Mouse (Mus musculus): ENCODE data around the gene 1500009C09Rik.

Gene 1500009C09Rik

GRCm38 (mm10) chr15:82247131-82247776 is 4.9 kb upstream of the 1500009C09Rik start:
- DNase-seq (ENCODE audit: low spot score), result no peak

DNA sequence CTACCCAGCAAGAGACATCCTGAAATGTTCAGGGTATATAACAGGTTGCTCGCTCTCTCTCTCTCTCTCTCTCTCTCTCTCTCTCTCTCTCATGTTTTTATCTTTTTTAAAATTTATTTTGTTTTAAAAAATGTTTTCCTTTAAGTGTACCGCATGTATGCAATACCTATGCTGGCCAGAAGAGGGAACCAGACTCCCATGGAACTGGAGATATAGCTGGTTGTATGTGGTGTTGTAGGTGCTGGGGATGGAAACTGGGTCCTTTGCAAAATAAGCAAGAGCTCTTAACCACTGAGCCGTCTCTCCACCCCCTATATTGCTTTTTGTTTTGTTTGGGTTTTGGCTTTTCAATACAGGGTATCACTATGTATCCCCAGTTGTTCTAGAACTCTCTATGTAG is 618 bp upstream of the 1500009C09Rik start:
- no peak for DNase-seq (ENCODE audit: low spot score)

DNA sequence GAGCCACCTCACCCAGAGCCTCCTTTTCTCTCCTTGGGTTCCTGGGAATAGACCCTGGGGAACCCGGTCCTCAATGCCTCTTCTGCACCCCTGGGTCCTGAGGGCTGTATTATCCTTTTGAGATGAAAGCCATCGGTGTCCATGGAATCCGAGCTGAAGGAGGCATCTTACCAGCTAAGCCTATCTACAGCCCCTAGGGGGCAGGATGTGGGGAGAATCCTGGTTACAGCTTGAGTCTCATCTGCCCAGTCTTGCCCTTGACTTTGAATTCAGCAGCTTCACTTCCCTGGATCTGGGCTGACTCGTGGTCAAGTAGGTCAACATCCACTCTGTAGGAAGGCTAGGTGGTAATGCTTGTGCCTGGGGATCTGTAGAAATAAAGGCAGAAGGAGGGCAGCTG is 3.1 kb downstream of the 1500009C09Rik start:
- no peak for DNase-seq (ENCODE audit: low spot score)

GRCm38 (mm10) chr15:82255944-82256383 is 3.8 kb downstream of the 1500009C09Rik start:
- no peak for DNase-seq (ENCODE audit: low spot score)

- peak; percentile 66 for DNase-seq (ENCODE audit: low spot score)
Observed at GRCm38 (mm10) chr15:82259510-82259909, 7.3 kb downstream of the 1500009C09Rik start.

DNA sequence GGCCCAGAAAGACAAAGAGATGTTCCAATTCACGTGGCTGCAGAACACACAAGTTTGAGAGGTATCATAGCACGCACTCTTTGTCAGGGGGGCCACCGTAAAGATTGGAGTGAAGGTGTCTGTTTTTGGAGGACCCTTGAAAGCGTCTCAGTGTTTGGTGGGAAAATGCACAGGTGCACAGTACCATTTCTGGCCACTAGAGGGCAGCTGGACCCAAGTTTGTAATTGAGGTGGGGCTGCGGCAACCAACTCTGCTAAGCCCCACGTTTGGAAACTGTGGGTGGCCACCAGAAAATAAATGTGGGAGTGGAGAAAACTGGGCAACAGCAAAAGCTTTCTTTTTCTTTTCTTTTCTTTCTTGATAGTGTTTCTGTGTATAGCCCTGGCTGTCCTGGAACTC is 14.2 kb downstream of the 1500009C09Rik start:
- DNase-seq (ENCODE audit: low spot score), result peak; percentile 47

DNA sequence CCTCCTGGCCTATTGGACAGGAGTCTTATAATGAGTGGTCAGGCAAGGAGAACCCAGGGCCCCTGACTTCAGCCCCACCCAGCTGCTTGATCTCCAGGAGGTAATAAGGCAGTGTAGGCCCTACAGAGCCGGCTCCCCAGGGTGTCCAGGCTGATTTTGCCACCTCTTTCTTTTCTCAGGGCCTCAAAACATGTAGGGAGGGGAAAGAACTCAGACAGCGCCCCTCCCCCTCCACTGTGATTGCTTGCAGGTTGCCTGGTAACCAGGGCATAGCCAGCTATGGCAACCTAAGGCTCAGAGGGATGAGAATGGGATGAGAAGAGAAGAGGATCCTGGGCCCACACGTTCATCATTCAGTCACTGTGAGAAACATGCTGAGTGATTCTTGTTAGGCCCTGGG is 16.0 kb downstream of the 1500009C09Rik start:
- no peak for DNase-seq (ENCODE audit: low spot score)

DNA sequence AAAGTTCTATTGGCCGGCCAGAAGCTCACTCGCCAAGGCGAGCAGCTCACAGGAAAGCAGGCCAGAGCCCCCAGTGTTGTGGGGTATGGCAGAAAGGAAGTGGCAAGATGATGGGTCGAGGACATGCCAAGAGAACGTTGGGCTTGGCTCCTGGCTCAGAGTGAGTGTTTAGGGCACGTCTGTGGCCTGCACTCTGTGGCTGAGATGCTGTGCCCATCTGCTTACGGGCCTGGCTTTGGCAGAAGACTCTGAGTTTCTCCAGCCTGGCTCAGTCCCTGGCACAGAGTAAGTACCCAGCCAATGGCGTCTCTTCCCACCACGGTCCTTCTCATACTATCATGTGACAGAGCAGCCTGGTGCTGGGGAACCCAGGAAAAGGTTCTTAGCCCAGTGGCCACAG is 16.6 kb downstream of the 1500009C09Rik start:
- no peak for DNase-seq (ENCODE audit: low spot score)

DNA sequence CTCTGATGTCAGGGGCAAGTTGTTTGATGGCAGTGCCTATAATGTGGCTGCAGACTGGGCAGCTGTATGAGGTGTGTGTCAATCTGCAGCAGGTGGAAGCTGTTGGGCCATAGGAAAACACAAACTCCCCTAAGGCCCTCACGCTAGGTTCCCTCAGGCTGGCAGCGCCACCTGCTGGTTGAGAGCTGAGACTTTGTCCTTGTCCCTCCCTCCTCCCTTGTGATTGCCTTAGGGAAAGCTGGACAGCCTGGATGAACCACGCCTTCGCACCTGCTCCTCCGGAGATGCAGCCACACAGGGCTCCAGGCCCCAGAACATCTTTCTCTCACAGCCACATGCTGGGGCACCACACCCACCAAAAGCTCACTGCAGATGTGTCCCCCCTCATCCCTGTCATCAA is 19.0 kb downstream of the 1500009C09Rik start:
- peak; percentile 12 for DNase-seq (ENCODE audit: low spot score)

DNA sequence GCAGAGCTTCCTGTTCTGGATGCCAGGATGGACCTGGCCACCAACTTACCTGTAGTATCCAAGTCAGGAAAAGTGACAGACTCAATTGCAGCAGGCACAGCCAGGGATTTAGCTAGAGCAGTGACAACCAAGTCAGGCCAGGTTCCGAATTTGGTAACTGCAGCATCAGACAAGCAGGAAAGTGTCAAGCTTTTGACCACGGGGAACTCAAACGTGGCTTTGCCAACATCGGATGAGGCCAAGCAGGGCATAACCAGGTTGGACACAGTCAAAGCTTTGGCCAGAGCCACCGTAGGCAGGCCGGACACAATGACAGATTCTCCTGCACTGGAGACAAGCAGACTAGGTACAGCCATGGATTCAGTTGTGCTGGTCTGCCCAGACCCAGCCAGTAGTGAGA is 20.1 kb downstream of the 1500009C09Rik start:
- DNase-seq (ENCODE audit: low spot score), result no peak

GRCm38 (mm10) chr15:82274593-82274926 is 22.4 kb downstream of the 1500009C09Rik start, which contains the start of gene Sept3:
Gene Sept3, plus strand, starts transcription at chr15:82274893.
- no peak for DNase-seq (ENCODE audit: low spot score)

DNA sequence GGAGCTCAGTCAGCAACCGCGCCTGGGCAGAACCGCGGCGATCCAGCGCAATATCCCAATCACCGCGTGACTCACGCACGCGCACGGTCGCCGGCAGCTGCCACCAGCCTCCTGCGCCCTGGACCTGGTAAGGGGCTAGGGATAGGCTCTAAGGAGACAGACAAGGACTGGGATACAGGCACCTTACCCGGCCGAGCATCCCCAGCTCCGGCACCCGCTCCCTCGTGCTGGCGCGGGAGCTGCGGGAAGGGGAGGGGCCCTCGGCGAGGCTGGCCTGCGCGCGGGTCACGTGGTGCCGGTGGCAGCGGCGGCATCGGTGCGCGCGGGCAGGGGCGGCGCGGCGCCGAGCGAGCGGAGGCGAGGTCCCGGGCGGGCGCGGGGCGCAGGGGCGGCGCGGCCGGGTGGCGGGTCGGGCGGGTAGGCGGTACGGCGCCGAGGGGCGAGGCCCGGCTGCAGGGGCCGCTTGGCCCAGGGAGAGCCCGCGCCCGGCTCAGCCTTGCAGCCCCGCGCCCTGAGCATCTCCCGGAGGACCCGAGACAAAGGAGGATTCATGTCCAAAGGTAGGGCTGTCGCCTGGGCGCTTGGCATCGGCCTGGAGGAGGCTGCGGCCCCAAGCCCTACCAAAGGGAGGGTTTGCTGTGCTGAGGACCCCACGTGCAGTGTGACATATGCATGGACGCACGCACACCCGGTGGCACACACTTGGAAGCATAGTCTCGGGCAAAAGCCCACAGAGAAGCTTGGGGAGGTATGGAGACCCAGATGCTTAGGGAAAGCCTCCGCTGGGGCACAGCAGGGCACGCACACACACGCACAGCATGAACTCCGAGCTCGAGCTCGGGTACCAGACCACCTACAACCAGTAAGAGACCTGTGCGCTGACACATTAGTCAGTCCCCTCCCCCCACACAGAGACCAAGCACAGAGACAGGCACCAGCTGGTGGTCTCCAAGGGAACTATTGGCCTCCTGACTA is 23.0 kb downstream of the 1500009C09Rik start:
- no peak for DNase-seq (ENCODE audit: low spot score)

DNA sequence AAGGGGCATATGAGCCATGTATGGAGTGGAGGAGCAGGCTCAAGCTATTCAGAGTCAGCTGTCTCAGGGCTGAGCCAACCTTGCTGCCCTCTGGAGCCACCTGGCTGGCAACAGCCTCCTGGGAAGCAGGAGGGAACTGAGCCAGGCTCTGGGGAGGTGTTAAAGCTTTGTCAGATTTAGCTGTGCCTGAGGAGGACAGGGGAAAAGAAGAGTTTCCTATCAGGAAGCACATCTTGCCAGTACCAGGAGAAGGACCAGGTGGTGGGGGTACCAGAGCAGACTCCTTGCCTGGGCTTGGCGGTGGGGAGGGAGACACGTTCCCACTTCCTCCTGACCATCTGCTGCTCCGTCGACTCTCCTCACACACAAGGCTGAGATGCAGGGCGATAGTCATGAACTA is 25.4 kb downstream of the 1500009C09Rik start:
- no peak for DNase-seq (ENCODE audit: low spot score)

- DNase-seq (ENCODE audit: low spot score), result no peak
Observed at GRCm38 (mm10) chr15:82280638-82281037, 28.4 kb downstream of the 1500009C09Rik start.

GRCm38 (mm10) chr15:82286157-82286556 is 34.0 kb downstream of the 1500009C09Rik start:
- DNase-seq (ENCODE audit: low spot score), result no peak

- DNase-seq (ENCODE audit: low spot score), result no peak
Observed at GRCm38 (mm10) chr15:82290252-82290651, 38.1 kb downstream of the 1500009C09Rik start.

DNA sequence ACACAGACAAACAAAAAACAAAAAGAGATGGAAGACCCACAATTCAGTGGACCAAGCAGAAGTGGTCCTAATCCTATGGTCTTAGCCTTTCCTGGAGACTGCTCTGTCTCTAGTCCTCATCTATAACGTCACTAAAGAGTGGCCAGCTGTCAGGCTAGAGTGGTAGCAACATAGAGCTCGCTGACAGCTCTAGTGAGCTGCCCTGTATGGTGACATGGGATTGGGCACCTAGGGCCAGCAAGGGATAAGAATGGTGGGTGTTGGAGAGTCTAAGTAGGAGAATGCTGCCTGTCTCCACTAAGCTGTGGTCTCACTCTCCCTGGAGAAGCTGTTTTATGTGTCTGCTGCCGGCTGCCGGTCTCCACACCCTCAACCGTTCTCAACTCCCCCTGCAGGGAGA is 40.7 kb downstream of the 1500009C09Rik start:
- DNase-seq (ENCODE audit: low spot score), result no peak

GRCm38 (mm10) chr15:82293271-82293711 is 41.1 kb downstream of the 1500009C09Rik start:
- DNase-seq (ENCODE audit: low spot score), result no peak

DNA sequence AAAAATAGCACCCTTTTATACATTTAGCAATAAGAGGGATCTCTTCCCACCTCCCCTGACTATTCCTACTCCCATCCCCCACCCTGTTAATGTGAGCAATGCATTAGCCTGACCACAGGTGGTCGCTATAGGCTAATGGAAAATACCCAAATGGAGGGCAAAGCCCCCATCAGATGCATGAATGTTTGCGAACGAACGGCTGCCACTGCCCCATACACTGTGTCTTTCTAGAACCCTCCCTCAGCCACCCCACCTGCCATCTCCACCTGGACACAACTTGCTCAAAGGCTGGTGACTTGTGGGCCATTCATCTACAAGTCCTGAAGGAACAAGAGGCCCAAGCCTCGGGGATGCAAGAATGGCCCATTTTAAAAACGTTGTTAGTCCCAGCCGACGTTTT is 41.9 kb downstream of the 1500009C09Rik start:
- DNase-seq (ENCODE audit: low spot score), result no peak

DNA sequence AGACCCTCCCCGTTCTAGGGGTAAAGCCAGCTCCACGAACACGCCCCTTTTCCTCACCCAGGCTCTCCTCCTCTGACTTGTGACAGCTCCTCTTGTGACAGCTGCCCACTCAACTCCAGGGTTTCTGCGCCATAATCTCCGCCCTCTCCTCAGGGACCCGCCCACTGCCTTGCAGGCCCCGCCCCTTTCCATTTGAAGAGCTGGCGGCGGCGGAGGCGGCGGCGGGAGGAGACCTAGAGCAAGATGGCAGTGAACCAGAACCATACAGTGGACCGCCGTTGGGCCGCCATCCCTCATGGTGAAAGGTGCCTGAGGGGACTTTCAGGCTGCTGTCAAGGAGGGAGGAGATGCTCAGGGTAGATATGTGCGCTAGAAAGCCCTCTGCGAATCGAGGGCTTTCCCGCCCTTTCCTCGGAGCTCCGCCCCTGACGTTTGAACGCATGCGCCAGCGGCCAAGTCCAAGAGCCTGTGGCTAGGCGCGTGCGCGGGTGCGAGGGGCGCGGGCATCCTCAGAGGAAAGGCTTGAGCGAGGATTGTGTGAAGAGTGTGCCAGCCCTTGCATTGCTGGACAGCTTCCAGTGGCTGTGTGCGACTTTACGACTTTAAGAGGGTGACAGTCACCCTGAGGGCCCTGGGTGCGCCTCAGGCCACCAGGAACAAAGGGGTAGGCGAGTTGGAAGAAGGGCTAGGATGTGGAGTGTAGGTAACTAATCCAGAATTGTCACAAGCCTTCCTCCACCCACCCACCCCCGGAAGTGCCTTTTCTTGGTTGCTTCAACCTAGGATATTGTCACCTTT is 46.8 kb downstream of the 1500009C09Rik start, which contains the start of gene Wbp2nl:
Wbp2nl (plus strand) TSS at position 191 of the 798 bp plus-strand sequence.
- DNase-seq (ENCODE audit: low spot score), result no peak

GRCm38 (mm10) chr15:82307107-82307506 is 54.9 kb downstream of the 1500009C09Rik start:
- DNase-seq (ENCODE audit: low spot score), result no peak

- DNase-seq (ENCODE audit: low spot score), result no peak
Observed at GRCm38 (mm10) chr15:82308416-82308815, 56.2 kb downstream of the 1500009C09Rik start.
